Mouse (Mus musculus) heart, adult 2 months (tissue): ENCODE data around the gene Myo6.

Experiments
- CTCF ChIP-seq: fragments of 200-600 bp; IDR thresholded peaks from 2 replicates; pipeline ENCODE4 v1.8.1; 2022; ENCODE audit warnings: antibody characterized with exemption, mild to moderate bottlenecking, moderate library complexity
- EP300 ChIP-seq: fragments of 200-500 bp; IDR thresholded peaks from 2 replicates; pipeline ENCODE4 v1.6.1; 2011; ENCODE audit warnings: low read depth, low read length, control low read depth; ENCODE audit not compliant: insufficient read depth
- POLR2A ChIP-seq: fragments of 200-500 bp; IDR thresholded peaks from 2 replicates; pipeline ENCODE4 v1.6.1; 2011; ENCODE audit warnings: mild to moderate bottlenecking, low read depth, low read length, control low read depth; ENCODE audit not compliant: insufficient read depth

- no peak for TF ChIP-seq CTCF
- no peak for TF ChIP-seq POLR2A
- no peak for TF ChIP-seq EP300
Measured at GRCm38 (mm10) chr9:80282426-80282825, 117.6 kb downstream of the Myo6 start.
